Mouse (Mus musculus): ENCODE data around the gene Atp9a.

- no peak for TF ChIP-seq ZC3H11A (IDR thresholded peaks at IDR 0.05; ENCODE audit: low read depth, low read length)
- no peak for TF ChIP-seq POLR2A (IDR thresholded peaks at IDR 0.05; ENCODE audit: control insufficient read depth in 1 of 2, insufficient read depth in 1 of 2, low read depth in 1 of 2, low read length in 2 of 2, poor library complexity in 1 of 2)
- no peak for TF ChIP-seq CTCF (IDR thresholded peaks at IDR 0.05 in 2 of 3, conservative IDR thresholded peaks at IDR 0.05 in 1 of 3; ENCODE audit: control insufficient read depth in 1 of 3, insufficient read depth in 1 of 3, low read depth in 2 of 3, low read length in 3 of 3, poor library complexity in 1 of 3, severe bottlenecking in 1 of 3)
- no peak for TF ChIP-seq CHD2 (IDR thresholded peaks at IDR 0.05; ENCODE audit: low read length)
- TF ChIP-seq SIN3A (IDR thresholded peaks at IDR 0.05; ENCODE audit: low read length) = no peak
- no peak for TF ChIP-seq POLR2AphosphoS2 (IDR thresholded peaks at IDR 0.05; ENCODE audit: low read length)
- no peak for TF ChIP-seq TAL1 (IDR thresholded peaks at IDR 0.05; ENCODE audit: low read length)
- no peak for TF ChIP-seq USF1 (IDR thresholded peaks at IDR 0.05; ENCODE audit: low read depth, low read length)
Observed at GRCm38 (mm10) chr2:168710979-168711378, 31.2 kb downstream of the Atp9a start.

Measured in MEL (cell line).